Mouse (Mus musculus): ENCODE measurements around the gene Clps. TPM values are rescaled to one million over a fixed set of nuclear protein-coding genes. Genes with fewer than 3 reads are reported as not detected.

The Clps gene
- total RNA-seq, 1 experiment: 2.9 TPM

DNA sequence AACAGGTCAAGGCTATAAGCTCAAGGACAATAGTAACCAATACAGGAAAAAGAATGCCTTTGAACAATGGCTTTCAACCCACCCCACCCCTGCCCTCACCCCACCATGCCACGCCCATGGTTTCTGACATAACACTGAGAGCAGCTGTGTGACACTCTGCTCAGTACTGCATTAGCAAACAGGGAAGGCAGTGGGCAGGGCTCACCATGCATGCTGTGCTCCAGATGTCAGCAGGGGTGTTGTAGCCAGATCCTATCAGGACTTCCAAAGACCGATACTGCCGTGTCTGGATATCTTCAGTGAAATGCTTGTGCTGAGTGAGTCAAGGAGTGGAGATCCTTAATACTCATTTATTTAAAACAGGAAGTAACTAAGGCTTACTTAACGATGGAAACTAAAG is 33.4 kb upstream of the Clps start:
- in situ Hi-C loops (cut with MboI; ENCODE audit: low sequenced_read_pairs in 2 of 2, unreplicated experiment in 2 of 2): no loop called here
- H3K27ac ChIP-seq (ENCODE audit: insufficient read depth, low read depth, low read length, poor library complexity, severe bottlenecking): peak overlapping the region; percentile 86
- peaks cover 54% of the 10 kb centered on the region for H3K36me3 ChIP-seq (ENCODE audit: control insufficient read depth, insufficient read depth, low read length, poor library complexity, severe bottlenecking)
- peak; percentile 59 for DNase-seq (ENCODE audit: low read depth, low spot score)
- no peaks in the 10 kb centered on the region for H3K9me3 ChIP-seq (ENCODE audit: control insufficient read depth, insufficient read depth, low read depth, low read length)
- peaks cover 21 to 36% of the 10 kb centered on the region in 2 experiments for H3K4me1 ChIP-seq (ENCODE audit: control insufficient read depth in 2 of 2, insufficient read depth in 2 of 2, low read length in 2 of 2, poor library complexity in 1 of 2)
- H3K9ac ChIP-seq (ENCODE audit: insufficient read depth, low read depth, low read length, poor library complexity, severe bottlenecking): no peak overlapping the region
- TF ChIP-seq CHD2 (IDR thresholded peaks at IDR 0.05; ENCODE audit: low read depth, low read length): no peak
- H3K4me3 ChIP-seq (ENCODE audit: insufficient read depth in 1 of 2, low read depth in 1 of 2, low read length in 2 of 2, poor library complexity in 1 of 2, severe bottlenecking in 1 of 2): 0 out of 4 replicates have a peak overlapping the region, but pooled peaks of 1 of the 2 experiments have one; percentile 20

DNA sequence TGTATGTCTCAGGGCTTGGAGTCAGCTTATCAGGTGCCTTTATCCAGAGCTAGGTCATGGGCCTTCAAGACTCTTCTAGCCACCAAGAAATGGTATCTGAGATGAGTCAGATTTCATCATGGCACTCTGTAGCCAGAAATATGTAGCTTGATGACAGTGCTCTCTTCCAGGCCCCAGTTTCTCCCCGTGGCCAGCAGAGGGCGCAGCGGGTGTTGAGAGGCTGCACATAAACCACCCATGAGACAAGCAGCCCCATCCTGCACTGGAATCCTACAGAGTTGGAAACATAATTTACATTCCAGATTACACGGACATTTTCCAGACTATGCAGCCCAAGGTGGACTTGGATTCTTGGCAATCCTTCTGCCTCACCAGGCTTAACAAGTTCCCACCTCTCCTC is 32.4 kb upstream of the Clps start:
- DNase-seq (ENCODE audit: low read depth, low spot score): peak; percentile 86
- Histone ChIP-seq H3K36me3 (ENCODE audit: control insufficient read depth, insufficient read depth, low read length, poor library complexity, severe bottlenecking) (peaks cover 57% of the 10 kb centered on the region), H3K9me3 (ENCODE audit: control insufficient read depth, insufficient read depth, low read depth, low read length) (no peaks in the 10 kb centered on the region), H3K4me3 (ENCODE audit: insufficient read depth in 1 of 2, low read depth in 1 of 2, low read length in 2 of 2, poor library complexity in 1 of 2, severe bottlenecking in 1 of 2) (no peak overlapping the region), H3K4me1 (ENCODE audit: control insufficient read depth in 2 of 2, insufficient read depth in 2 of 2, low read length in 2 of 2, poor library complexity in 1 of 2) (peaks cover 21 to 41% of the 10 kb centered on the region in 2 experiments), H3K27ac (ENCODE audit: insufficient read depth, low read depth, low read length, poor library complexity, severe bottlenecking) (peak overlapping the region; percentile 86), H3K9ac (ENCODE audit: insufficient read depth, low read depth, low read length, poor library complexity, severe bottlenecking) (no peak overlapping the region)
- TF ChIP-seq MAFK (IDR thresholded peaks at IDR 0.05; ENCODE audit: insufficient read depth, low read depth, low read length) (no peak), CHD2 (IDR thresholded peaks at IDR 0.05; ENCODE audit: low read depth, low read length) (no peak), ZNF384 (IDR thresholded peaks at IDR 0.05; ENCODE audit: low read depth, low read length) (no peak), ZC3H11A (IDR thresholded peaks at IDR 0.05; ENCODE audit: borderline replicate concordance, low read depth, low read length) (no peak), HCFC1 (IDR thresholded peaks at IDR 0.05; ENCODE audit: borderline replicate concordance, insufficient read depth, low read length) (no peak)
- in situ Hi-C loops (cut with MboI; ENCODE audit: low sequenced_read_pairs in 2 of 2, unreplicated experiment in 2 of 2): no loop called here

DNA sequence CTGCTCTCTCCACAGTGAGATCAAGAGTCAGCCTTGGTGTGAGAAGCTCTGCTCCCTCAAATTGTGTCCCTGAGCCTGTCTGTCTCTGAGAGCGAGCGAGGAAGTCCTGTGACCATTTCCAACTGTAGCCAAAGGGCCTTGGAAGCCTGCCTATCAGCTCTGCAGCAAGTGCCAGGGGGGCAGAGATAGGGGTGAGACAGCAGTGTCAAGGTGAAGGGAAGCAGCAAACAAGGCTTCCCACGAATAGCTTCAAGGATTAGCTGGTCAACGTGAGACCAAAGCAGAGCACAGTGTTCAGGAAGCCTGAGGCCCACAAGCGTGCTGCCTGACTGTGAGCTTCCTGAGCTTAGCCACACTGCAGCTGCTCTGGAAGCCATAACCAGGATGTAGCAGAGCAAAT is 30.9 kb upstream of the Clps start:
- in situ Hi-C loops (cut with MboI; ENCODE audit: low sequenced_read_pairs in 2 of 2, unreplicated experiment in 2 of 2): no loop called here
- Histone ChIP-seq H3K4me1 (ENCODE audit: control insufficient read depth in 2 of 2, insufficient read depth in 2 of 2, low read length in 2 of 2, poor library complexity in 1 of 2) (peaks cover 21 to 41% of the 10 kb centered on the region in 2 experiments), H3K9ac (ENCODE audit: insufficient read depth, low read depth, low read length, poor library complexity, severe bottlenecking) (no peak overlapping the region), H3K9me3 (ENCODE audit: control insufficient read depth, insufficient read depth, low read depth, low read length) (no peaks in the 10 kb centered on the region), H3K36me3 (ENCODE audit: control insufficient read depth, insufficient read depth, low read length, poor library complexity, severe bottlenecking) (peaks cover 56% of the 10 kb centered on the region), H3K4me3 (ENCODE audit: insufficient read depth in 1 of 2, low read depth in 1 of 2, low read length in 2 of 2, poor library complexity in 1 of 2, severe bottlenecking in 1 of 2) (no peak overlapping the region), H3K27ac (ENCODE audit: insufficient read depth, low read depth, low read length, poor library complexity, severe bottlenecking) (peak overlapping the region; percentile 14; the same call in 1 of the 2 replicates)
- no peak for DNase-seq (ENCODE audit: low read depth, low spot score)
- TF ChIP-seq ZNF384 (IDR thresholded peaks at IDR 0.05; ENCODE audit: low read depth, low read length): no peak

GRCm38 (mm10) chr17:28590596-28590995 is 30.0 kb upstream of the Clps start:
- peaks cover 20 to 42% of the 10 kb centered on the region in 2 experiments for H3K4me1 ChIP-seq (ENCODE audit: control insufficient read depth in 2 of 2, insufficient read depth in 2 of 2, low read length in 2 of 2, poor library complexity in 1 of 2)
- no peak overlapping the region for H3K4me3 ChIP-seq (ENCODE audit: insufficient read depth in 1 of 2, low read depth in 1 of 2, low read length in 2 of 2, poor library complexity in 1 of 2, severe bottlenecking in 1 of 2)
- no peak for DNase-seq (ENCODE audit: low read depth, low spot score)
- in situ Hi-C loops (cut with MboI; ENCODE audit: low sequenced_read_pairs in 2 of 2, unreplicated experiment in 2 of 2): no loop called here
- H3K36me3 ChIP-seq (ENCODE audit: control insufficient read depth, insufficient read depth, low read length, poor library complexity, severe bottlenecking): peaks cover 55% of the 10 kb centered on the region
- H3K9me3 ChIP-seq (ENCODE audit: control insufficient read depth, insufficient read depth, low read depth, low read length): no peaks in the 10 kb centered on the region
- peak overlapping the region; percentile 32; the same call in 1 of the 2 replicates for H3K27ac ChIP-seq (ENCODE audit: insufficient read depth, low read depth, low read length, poor library complexity, severe bottlenecking)
- TF ChIP-seq ZC3H11A (IDR thresholded peaks at IDR 0.05; ENCODE audit: borderline replicate concordance, low read depth, low read length) (no peak), MAFK (IDR thresholded peaks at IDR 0.05; ENCODE audit: insufficient read depth, low read depth, low read length) (peak; percentile 97)
- no peak overlapping the region for H3K9ac ChIP-seq (ENCODE audit: insufficient read depth, low read depth, low read length, poor library complexity, severe bottlenecking)

DNA sequence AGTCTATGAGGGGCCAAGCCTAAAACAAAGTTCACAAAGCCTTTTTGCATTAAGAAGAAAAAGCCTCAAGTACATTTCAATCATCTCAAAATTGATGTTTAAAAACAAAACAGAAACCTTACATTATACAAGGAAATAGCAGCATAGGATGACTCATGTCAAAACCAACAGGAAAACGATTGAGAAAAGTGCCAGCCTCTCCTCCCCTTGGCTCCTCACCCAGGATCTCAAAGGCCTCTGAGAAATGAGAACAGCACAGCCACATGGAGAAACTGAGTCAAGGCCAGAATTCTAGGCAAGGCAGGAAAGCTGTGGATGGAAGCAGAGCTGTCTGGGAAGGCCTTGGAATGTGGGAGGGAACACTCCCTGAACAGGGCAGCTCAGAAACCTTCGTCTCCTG is 28.0 kb upstream of the Clps start:
- no peak overlapping the region for H3K4me3 ChIP-seq (ENCODE audit: insufficient read depth in 1 of 2, low read depth in 1 of 2, low read length in 2 of 2, poor library complexity in 1 of 2, severe bottlenecking in 1 of 2)

More for the DNA sequence above, 28.0 kb upstream of the Clps start:
- Histone ChIP-seq H3K36me3 (ENCODE audit: control insufficient read depth, insufficient read depth, low read length, poor library complexity, severe bottlenecking) (peaks cover 53% of the 10 kb centered on the region), H3K4me1 (ENCODE audit: control insufficient read depth in 2 of 2, insufficient read depth in 2 of 2, low read length in 2 of 2, poor library complexity in 1 of 2) (peaks cover 10 to 45% of the 10 kb centered on the region in 2 experiments), H3K27ac (ENCODE audit: insufficient read depth, low read depth, low read length, poor library complexity, severe bottlenecking) (peak overlapping the region; percentile 48; the same call in 1 of the 2 replicates), H3K9me3 (ENCODE audit: control insufficient read depth, insufficient read depth, low read depth, low read length) (no peaks in the 10 kb centered on the region), H3K9ac (ENCODE audit: insufficient read depth, low read depth, low read length, poor library complexity, severe bottlenecking) (no peak overlapping the region)
- no peak for DNase-seq (ENCODE audit: low read depth, low spot score)
- in situ Hi-C loops (cut with MboI; ENCODE audit: low sequenced_read_pairs in 2 of 2, unreplicated experiment in 2 of 2): no loop called here
- TF ChIP-seq CHD2 (IDR thresholded peaks at IDR 0.05; ENCODE audit: low read depth, low read length): no peak
- TF ChIP-seq ZNF384 (IDR thresholded peaks at IDR 0.05; ENCODE audit: low read depth, low read length): no peak
- TF ChIP-seq HCFC1 (IDR thresholded peaks at IDR 0.05; ENCODE audit: borderline replicate concordance, insufficient read depth, low read length): no peak
- TF ChIP-seq MAFK (IDR thresholded peaks at IDR 0.05; ENCODE audit: insufficient read depth, low read depth, low read length): no peak
- no peak for TF ChIP-seq ZC3H11A (IDR thresholded peaks at IDR 0.05; ENCODE audit: borderline replicate concordance, low read depth, low read length)
